Mouse (Mus musculus): ENCODE results near the gene Dnah2.
A peak's percentile ranks its signal among the peaks of the same experiment; 100 is the strongest.

Gene Dnah2

DNA sequence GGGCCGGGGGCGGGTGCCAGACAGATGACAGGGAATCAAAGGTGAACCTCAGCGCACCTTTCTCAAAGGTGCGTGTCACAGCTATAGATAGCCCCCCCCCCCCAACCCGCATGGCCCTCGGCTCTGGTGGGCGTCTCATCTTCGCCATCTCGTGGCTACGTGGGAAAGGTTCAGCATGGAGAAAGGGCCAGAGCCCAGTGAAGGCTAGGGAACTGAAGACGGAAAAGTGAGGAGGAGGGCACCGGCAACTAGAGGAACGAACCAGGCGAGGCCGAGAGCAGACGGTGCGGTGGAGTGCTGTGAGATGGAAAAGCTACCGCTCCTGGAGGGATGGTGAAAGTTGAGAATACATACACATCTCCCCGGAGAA lies 129.5 kb downstream of the Dnah2 start:
- ATAC-seq (ENCODE audit: low TSS enrichment) = 0 out of 2 replicates have a peak, but pooled peaks have one; percentile 12

DNA sequence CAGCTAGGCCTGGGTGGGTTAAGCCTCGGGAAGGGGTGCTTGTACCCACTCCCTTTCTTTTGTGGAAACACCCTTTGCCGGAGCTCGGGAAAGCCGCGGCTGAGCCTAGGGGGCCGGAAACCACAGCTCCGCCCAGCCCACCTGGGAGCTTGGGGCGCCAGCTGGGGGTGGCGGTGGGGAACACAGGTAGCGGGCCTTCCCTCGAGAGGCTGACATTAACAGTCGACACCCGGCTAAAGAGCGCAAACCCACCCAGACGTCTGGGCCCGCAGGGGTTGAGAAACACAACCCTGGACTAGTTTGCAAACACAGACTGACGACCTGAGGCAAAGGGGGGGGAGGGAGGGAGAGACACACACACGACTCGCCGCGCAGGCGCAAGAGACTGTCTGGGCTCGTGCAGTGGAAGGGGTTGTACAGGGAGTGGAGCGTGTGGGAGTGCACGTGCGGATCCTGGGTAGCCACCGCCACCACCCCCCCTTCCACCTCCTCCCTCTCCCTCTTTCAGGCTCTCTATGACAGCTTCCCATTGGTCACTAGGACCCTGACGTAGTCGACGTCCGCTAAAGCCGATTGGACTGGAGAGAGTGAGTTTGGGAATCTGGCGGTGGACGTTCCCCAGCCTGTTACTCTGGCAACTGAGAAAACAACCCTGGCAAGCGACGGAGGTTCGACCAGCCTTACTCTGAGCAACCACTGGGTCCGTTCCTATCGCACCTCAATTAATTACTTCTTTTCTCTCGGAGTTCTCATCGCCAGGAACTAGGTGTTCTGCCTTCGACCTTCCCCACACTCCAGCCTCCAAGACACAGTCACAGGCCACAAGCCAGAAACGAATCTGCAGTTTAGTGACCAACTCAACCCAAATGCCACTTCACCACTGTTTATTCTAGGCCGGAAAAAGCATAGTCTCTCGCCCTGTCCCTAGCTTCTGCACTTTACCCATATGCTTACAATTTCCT lies 130.1 kb downstream of the Dnah2 start:
- peak; percentile 79 for ATAC-seq (ENCODE audit: low TSS enrichment)

DNA sequence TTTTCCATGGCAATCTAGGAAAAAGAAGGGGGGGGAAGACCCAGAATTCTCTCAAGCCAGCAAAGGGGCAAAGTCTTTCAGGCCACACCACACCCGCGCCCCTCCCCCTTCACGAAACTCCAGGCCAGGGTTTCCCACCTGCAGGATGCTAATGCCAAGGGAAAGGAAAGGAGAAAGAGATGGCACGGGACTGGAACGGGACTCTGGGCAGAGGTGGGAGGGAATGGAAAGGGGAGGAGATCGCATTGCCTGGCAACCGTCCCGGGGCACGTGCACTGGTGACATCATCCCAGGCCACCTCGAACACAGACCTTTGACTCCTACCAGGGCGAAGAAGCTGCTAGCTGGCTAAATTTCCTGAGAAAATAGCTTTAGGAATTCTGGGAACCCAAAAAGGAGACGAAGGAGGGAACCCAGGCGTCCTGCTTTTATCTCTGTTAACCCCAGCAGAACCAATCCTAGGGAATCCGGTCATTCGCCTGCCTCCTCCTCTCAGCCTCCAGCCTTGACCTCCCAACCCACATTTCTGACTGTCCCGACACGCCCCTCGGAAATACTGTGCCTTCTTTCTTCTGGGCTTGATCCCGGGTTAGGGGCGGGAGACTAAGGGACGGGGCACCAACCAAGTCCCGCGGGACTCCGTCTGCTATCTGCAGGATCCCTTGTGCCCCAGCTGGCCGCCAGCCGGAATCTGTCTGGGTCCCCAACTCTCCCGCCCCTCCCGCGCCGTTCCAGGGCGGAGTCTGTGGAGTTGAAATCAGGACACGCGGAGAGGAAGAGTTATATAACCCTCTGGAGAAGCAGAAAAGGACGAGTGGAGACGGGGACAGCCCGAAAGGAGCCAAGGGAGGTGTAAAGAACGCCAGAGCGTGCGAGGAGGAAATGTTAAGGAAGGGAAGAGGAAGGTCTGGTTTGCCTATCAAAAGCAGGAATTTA lies 131.2 kb downstream of the Dnah2 start:
- peak; percentile 45 for ATAC-seq (ENCODE audit: low TSS enrichment)

DNA sequence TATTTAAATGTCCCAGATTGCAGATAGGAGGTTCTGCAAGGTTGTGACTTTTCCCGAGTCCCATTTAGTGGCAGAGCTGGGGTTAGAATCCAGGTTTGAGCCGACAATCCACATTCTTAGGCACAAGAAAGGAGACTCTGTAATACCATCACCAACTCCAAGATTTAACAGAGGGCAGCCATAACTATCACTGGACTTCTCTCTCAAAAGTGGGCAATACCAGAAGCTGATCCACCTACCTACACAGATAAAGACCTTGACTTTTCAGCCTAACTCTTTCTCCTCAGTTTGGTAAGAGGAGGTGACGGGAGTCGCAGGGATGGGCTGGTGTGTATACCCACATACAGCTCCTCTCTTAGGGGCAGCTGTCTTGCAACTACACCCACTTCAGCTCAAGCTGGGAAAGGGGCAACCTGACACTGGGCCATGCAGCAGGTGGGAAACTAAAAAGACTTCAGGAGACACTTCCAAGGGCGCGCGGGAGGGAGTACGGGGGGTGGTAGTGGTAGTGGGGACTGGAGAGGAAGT lies 131.9 kb downstream of the Dnah2 start:
- ATAC-seq (ENCODE audit: low TSS enrichment) = no peak

DNA sequence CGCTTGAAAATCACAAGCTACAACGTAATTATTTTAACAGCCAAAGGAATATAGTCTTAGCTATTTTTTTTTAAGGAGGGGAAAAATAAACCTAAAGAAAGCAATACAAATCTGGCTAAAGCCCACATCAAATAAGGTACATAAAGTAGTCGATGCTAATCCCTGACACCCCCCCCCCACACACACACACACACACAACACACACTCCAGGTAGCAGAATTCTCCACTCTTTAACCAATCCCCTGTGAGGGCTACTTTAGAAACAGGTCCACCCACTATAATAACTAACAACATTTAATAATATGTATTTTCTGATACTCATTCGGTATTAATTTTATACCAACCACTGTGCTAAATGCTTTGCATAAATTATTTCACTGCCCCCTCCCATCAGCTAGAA lies 132.4 kb downstream of the Dnah2 start:
- ATAC-seq (ENCODE audit: low TSS enrichment) = no peak

DNA sequence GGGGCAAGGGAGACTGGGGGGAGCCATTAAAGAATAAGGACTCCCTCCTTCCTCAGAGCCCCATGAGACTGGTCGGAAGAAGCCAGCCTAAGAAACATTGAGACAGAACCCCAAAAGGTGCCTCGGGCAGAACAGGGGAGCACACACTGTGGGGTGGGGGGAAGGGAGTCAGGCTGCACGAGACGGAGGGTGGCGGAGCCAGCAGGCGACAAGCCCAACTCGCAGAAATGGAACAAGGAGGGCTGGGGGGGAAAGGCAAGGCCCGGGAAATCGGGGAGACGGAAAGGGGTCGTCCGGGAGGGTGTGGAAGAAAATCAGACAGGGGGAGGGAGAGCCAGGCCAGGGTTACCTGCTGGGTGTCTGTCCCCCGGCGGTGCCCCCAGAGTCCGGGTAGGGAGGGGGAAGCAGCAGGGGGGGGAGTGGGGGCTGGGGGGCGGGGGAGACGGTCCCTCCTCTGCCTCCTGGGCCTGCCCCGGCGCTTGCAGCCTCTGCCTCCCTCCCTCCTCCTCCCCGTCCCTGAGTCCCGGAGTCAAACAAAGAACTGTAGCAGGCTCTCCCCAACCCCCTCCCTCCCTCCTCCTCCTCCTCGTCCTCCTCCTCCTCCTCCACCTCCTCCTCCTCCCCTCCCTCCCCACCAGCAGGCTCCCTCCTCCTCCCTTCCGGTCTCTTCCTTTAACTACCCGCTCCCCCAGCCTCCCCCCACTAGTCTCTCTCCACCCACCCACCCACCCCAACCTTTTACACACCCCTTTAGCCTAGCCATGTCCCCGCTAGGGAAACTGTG lies 133.1 kb downstream of the Dnah2 start:
- no peak for ATAC-seq (ENCODE audit: low TSS enrichment)

DNA sequence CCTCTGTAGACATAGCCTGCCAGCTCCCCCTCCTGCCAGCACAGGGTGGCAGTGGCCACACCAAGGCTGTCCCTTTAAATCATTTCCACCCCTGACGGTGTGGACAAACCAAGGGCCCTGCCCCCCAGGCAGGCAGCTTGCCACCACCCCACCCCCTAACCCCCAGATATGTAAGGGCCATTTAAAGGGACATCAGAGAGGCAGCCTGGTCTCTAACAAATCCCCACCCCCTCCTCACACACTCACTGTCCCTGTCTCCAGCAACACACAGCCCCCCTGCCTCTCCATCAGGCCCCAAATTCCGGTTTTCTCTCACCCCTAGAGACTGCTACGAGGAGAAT lies 133.6 kb downstream of the Dnah2 start:
- ATAC-seq (ENCODE audit: low TSS enrichment) = no peak

DNA sequence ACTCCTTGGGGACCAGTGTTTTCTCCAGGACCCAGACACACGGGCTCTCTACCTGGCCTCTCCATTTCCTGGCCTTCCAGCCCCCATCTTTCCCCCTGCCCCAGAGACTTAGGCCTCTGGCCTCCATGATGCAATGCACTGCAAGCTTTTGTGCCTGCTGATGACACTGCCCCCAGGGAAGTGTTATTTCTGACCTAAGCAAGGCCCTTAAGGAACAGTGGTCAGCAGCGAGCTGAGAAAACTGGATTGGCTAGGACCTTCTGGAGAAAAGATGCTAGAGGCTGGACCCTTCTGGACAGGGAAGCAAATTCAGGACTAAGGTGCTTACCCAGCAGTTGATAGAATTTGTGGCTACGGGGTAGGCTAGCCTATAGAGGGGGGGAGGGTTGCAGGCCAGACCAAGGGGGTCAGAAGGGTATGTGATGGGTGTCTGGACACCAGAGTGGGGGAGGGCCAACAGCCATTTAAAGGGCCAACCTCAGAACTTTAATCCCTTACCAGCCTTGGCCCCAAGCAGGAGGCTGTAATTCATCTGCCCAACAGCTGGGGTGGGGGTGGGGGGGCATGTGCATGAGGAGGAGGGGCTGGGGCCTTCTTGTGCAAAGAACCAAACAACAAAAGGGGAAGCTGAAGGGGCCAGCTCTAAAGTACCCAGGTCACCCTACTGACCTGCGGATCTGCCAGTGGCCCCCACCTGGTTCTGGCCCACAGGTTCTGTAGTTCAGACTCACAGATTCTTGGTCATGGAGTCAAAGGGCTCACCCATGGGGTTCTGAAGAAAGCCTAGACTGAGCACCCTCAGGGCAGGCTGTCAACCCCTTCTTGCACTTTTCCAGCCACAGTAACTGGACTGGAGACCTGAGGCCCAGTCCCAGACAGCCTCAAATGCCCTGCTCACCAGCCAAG lies 134.2 kb downstream of the Dnah2 start:
- ATAC-seq (ENCODE audit: low TSS enrichment) = no peak

DNA sequence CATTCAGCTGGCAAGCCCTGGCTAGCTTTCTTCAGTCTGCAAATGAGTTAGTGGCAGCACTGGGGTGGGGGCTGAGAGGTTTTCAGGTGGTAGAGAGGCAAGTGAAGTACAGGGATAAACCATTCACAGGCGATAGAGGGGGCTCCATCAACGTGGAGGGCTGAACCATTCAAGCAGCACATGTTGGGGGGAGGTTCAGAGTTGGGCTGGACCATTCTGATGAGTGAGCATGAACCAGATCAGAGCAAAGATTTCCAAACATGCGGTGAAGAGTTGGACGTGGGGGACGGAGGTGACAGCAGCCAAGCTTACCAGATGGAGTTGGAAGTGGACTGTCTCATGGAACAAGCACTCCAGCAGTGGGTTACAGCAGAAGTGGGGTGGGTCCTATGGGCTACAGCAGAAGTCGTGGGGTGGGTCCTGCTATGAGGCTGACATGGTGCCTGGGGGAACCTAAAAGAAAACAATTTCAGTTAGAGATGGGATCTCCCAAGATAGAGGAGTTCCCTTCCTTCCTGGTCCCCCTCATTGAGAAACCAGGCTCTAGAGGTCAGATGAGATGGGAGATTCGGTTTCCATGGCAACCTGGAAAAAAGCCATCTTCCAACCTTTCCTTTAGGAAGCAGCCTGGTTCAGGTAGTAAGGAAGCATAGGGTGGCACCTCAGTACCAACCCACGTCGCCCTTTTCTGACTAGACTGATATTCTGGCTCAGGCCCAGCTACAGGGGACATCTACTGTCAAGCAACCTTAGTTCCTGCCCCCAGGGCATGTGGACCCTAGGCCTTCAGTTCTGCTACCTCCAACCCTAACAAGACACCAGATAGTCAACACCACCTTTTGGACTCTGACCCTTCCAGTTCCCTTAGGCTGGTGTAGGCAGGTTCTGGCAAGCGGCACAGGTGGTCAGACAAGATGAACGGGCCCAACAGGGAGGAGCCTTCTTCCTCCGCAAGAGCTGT lies 135.4 kb downstream of the Dnah2 start, which contains the start of gene Kdm6b:
TSS of gene Kdm6b (minus strand) at position 455 of the 961 bp plus-strand sequence.
- ATAC-seq (ENCODE audit: low TSS enrichment) = no peak

DNA sequence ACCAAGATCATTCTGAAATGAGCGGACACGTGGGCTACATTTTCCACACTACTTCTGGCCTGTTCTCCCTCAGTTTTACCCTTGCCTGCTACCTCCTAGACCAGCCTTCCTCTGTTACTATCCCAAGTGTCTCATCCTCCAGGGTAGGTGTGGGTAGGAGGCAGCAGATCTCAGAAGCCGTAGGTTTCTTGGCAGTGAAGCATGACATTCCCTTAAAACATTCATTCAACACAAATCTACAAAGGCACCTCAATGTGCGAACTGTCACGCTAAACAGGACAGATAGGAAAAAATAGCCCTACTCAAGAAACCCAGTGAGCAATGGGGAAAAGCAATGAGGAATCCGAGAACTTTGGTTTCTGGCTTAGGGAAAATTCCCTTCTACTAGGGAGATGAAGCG lies 136.4 kb downstream of the Dnah2 start:
- peak; percentile 3; the same call in 1 of the 2 replicates for ATAC-seq (ENCODE audit: low TSS enrichment)

DNA sequence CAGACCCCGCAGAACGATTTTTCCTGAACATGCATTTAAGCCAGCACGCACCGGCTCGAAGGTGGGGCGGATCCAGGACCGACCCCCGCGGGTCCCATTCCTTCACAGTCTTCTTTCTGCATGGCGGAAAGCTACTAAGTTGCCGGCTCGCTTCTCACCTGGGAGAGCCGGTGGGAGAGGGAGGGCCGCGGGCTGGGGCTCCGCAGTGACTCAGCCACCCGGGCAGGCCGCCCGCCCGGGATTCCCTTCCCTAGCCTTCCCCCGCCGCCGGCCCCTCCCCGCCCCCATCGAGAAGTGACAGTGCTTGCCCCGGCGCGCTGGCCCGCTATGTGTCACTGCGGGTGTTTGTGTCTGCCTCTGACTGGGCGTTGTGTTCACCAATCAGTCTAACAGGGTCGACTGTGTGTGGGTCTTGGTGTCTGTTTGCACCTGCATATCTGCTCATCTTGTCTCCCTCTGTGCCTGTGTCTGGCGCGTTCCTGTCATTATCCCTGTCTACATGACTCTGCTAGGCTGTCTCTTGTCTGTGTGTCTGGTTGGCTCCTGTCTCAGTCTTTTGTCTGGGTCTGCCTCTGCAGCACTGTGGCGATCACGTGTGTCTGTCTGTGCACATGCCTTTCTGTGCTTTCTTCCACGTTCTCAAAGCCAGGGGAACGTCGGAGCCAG lies 137.2 kb downstream of the Dnah2 start:
- ATAC-seq (ENCODE audit: low TSS enrichment) = no peak

DNA sequence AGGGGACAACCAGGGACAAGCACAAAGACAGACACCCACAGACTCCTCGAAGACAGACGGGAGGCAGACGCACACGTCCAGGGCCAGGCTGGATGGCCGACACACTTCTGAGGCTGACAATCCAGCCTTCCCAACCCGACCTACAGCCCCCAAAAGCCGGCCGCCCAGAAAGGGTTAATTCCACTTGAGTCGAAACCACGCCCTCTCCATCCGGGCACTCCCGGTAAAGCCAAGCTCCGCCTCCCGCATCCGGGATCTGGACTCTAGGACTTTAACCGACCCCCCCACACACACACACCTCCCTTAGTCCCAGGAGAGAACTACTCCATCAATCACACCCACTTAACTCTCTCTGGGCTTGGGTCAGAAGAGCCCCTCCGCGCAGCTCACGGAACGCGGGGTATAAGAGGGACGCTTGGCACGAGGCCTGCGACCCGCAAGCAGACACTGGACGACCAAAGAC lies 137.8 kb downstream of the Dnah2 start:
- ATAC-seq (ENCODE audit: low TSS enrichment) = peak; percentile 35

DNA sequence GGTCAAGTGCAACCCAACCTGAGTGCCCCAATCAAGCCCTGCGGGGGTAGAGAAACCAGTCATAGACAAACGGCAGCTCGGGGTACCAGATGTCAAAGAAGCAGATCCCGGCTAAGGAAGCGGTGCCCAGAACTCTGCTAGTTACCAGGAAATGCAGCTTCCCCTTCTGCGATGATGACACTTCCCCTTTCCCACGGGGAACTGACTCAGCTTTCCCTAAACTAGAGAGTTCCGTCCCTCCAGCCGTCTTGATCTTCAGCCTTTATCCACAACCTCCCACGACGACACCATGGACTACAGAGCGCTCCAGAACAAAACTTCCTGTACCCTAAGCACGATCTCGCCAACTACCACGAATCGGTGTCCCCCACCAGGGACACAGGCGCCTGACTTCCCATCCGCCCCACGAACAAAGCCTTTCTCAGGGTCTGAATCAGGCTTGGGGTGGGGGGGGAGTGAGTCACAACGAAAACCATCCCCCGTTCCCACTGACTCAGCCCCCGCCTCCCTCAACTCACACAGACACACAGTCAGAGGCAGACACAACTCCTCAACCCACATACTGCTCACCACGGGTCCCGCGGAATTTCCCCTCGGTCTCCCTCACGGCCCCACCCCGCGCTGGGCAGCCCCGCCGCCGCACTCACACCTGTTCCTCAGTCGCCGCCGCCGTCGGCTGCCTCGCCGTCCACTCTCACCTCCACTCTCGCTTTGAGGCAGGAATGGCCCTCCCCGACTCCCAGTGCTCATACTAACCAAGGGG lies 138.4 kb downstream of the Dnah2 start:
- ATAC-seq (ENCODE audit: low TSS enrichment) = 0 out of 2 replicates have a peak, but pooled peaks have one; percentile 1

DNA sequence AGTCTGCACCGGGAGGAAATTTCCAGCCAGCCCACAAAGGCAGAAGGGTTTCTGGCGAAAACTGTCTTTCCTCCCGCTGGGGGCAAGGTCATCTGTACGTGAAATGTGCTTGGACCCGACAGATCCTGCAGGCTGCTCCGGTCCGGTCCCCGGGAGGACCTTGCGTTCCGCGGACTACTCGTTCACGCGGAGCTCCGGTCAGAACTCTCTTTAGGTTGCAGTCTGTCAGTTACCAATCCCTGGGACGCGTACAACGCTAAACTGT lies 138.9 kb downstream of the Dnah2 start:
- ATAC-seq (ENCODE audit: low TSS enrichment) = no peak

DNA sequence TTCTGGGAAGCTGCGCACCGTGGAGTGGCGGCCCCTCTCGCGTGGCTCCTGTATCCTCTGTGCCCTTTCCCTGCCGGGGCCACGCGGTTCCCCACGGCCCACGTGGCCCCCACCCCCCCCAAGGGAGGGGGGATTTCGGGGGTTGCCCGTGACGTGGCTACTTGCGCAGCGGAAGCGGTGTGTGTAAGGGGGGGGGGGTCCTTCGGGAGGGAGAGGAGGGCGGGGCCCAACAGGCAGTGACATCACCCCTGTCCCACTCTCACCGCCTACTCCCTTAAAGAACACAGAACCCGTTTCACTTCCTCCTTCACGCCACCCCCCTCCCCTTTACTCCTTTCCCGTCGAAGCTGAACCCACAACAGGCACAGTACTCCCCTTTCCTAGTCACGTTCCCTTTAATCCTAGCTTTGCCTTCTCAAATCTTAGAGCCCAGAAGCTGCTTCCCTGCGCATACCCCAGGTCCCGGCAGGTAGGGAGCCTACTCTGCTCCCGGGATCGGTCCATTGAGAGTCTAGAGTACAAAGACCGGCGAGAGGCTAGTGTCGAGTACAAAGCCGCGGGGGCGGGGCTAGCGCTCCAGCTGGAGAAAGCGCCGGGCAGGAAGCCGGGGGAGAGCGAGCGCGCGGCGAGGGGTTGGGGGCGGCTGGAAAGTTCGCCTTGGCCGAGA lies 139.4 kb downstream of the Dnah2 start:
- ATAC-seq (ENCODE audit: low TSS enrichment) = no peak

DNA sequence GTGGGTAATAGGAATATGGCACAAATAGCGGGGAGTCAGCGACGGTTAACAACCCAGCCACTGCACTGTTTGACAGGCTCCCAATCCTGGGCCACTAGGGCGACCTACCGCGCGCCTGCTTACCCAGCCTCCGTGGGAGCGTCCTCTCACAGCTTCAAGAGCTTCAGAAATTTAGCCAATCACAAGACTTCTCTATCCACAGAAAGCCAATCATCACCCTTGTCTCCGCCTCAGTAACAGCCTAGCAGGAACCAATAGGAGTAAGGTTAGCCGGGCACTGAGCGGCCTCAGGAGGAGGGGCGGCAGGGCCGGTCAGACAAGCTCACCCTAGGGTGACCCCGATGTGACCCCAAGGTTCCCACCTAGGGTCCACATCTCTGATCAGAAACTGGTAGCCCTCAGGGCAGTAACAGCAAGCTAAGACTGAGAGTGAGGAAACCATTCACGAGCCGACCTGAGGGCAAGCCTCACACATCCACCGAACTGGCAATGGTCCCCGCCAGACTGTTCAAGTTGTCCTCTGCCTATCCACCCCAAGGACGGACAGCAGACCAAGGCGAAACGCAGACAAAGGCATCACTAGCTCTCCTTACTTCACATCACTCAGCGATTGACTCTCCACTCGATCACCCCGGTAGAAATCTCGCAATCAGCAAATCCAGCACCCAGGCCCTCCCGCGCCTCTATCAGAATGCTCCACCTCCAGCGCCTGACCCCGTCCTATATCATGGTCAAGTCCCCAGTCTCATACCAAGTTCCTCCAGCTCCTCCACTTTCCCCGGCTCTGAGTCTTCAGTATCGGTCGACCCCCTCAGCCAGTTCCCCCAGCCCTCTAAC lies 140.2 kb downstream of the Dnah2 start:
- ATAC-seq (ENCODE audit: low TSS enrichment) = peak; percentile 73

DNA sequence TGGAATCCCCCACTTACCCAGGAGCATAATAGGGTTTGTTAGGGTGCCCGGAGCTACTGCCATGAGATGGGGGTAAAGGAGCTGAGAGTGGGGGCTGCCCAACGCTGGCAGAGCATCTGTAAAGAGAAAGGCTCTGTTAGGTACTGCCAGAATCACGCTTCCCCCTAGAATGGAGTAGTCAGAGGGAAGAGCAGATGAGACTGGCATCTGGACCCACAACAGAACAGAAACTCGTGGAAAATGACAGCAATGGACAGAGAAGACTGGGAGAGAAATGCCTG lies 141.2 kb downstream of the Dnah2 start:
- ATAC-seq (ENCODE audit: low TSS enrichment) = no peak
